Mouse (Mus musculus): ENCODE measurements at regions not wholly inside any gene's neighbourhood (a gene's known extent, or its start where the extent isn't known, plus 50 kb on each side); places are given as distances from the start of the nearest gene placed in this dataset.

- 39% methylated on average over 4 of the region's 4 CpGs for WGBS
- ATAC-seq (ENCODE audit: insufficient number of reproducible peaks, low FRiP score, low TSS enrichment, low read depth), result no peak
- no peak overlapping the region for H3K4me3 ChIP-seq (ENCODE audit: low read depth, low read length)
These were observed 104.0 kb downstream of the Prlhr start for GRCm38 (mm10) chr19:60363988-60364599.

GRCm38 (mm10) chr19:60344911-60345310 is 118.4 kb upstream of the Fam204a start:
- WGBS, result 95% methylated on average over 12 of the region's 12 CpGs
- Histone ChIP-seq H3K4me1 (ENCODE audit: control insufficient read depth, insufficient read depth, low read length) (no peaks in the 10 kb centered on the region), H3K4me2 (ENCODE audit: low read depth, severe bottlenecking) (no peak overlapping the region), H3K27me3 (ENCODE audit: control insufficient read depth, insufficient read depth, low read length) (no peaks in the 10 kb centered on the region), H3K4me3 (ENCODE audit: low read depth, low read length) (no peak overlapping the region), H3K9ac (ENCODE audit: low read length) (no peak overlapping the region), H3K27ac (replicated peaks; ENCODE audit: low read depth, low read length) (no peak overlapping the region), H3K36me3 (ENCODE audit: control insufficient read depth, insufficient read depth, low read length) (no peaks in the 10 kb centered on the region), H3K9me3 (ENCODE audit: control insufficient read depth, low read length) (no peaks in the 10 kb centered on the region)
- ATAC-seq (ENCODE audit: insufficient number of reproducible peaks, low FRiP score, low TSS enrichment, low read depth) (no peak), DNase-seq (ENCODE audit: low spot score) (no peak)

More at GRCm38 (mm10) chr19:60363988-60364599, 104.0 kb downstream of the Prlhr start:
- Histone ChIP-seq H3K27me3 (ENCODE audit: control insufficient read depth, insufficient read depth, low read length) (no peaks in the 10 kb centered on the region), H3K27ac (replicated peaks; ENCODE audit: low read depth, low read length) (no peak overlapping the region), H3K36me3 (ENCODE audit: control insufficient read depth, insufficient read depth, low read length) (no peaks in the 10 kb centered on the region), H3K9me3 (ENCODE audit: control insufficient read depth, low read length) (no peaks in the 10 kb centered on the region), H3K9ac (ENCODE audit: low read length) (no peak overlapping the region), H3K4me2 (ENCODE audit: low read depth, severe bottlenecking) (no peak overlapping the region), H3K4me1 (ENCODE audit: control insufficient read depth, insufficient read depth, low read length) (peaks cover 4% of the 10 kb centered on the region)
- DNase-seq (ENCODE audit: low spot score), result no peak

GRCm38 (mm10) chr19:60341485-60341884 is 115.0 kb upstream of the Fam204a start:
- Histone ChIP-seq H3K4me2 (ENCODE audit: low read depth, severe bottlenecking) (no peak overlapping the region), H3K27me3 (ENCODE audit: control insufficient read depth, insufficient read depth, low read length) (no peaks in the 10 kb centered on the region), H3K27ac (replicated peaks; ENCODE audit: low read depth, low read length) (no peak overlapping the region), H3K9me3 (ENCODE audit: control insufficient read depth, low read length) (no peaks in the 10 kb centered on the region), H3K4me1 (ENCODE audit: control insufficient read depth, insufficient read depth, low read length) (no peaks in the 10 kb centered on the region), H3K36me3 (ENCODE audit: control insufficient read depth, insufficient read depth, low read length) (no peaks in the 10 kb centered on the region), H3K4me3 (ENCODE audit: low read depth, low read length) (no peak overlapping the region), H3K9ac (ENCODE audit: low read length) (no peak overlapping the region)
- DNase-seq (ENCODE audit: low spot score) (peak; percentile 83), ATAC-seq (ENCODE audit: insufficient number of reproducible peaks, low FRiP score, low TSS enrichment, low read depth) (no peak)
- WGBS, result 7% methylated on average over 3 of the region's 3 CpGs

- no peak overlapping the region for H3K4me2 ChIP-seq (ENCODE audit: low read depth, severe bottlenecking)
- H3K9me3 ChIP-seq (ENCODE audit: control insufficient read depth, low read length), result no peaks in the 10 kb centered on the region
- no peak overlapping the region for H3K27ac ChIP-seq (replicated peaks; ENCODE audit: low read depth, low read length)
- H3K36me3 ChIP-seq (ENCODE audit: control insufficient read depth, insufficient read depth, low read length), result no peaks in the 10 kb centered on the region
- H3K9ac ChIP-seq (ENCODE audit: low read length), result no peak overlapping the region
- DNase-seq (ENCODE audit: low spot score) (peak; percentile 61), ATAC-seq (ENCODE audit: insufficient number of reproducible peaks, low FRiP score, low TSS enrichment, low read depth) (no peak)
- H3K4me1 ChIP-seq (ENCODE audit: control insufficient read depth, insufficient read depth, low read length), result no peaks in the 10 kb centered on the region
- 68% methylated on average over 6 of the region's 6 CpGs for WGBS
- no peak overlapping the region for H3K4me3 ChIP-seq (ENCODE audit: low read depth, low read length)
- H3K27me3 ChIP-seq (ENCODE audit: control insufficient read depth, insufficient read depth, low read length), result no peaks in the 10 kb centered on the region
These were observed 113.7 kb upstream of the Fam204a start for GRCm38 (mm10) chr19:60340234-60340633.

- peak; percentile 62 for DNase-seq (ENCODE audit: low spot score)
- H3K36me3 ChIP-seq (ENCODE audit: control insufficient read depth, insufficient read depth, low read length), result no peaks in the 10 kb centered on the region
- H3K9me3 ChIP-seq (ENCODE audit: control insufficient read depth, low read length), result no peaks in the 10 kb centered on the region
These were observed 108.0 kb upstream of the Fam204a start for GRCm38 (mm10) chr19:60334521-60334920.

GRCm38 (mm10) chr19:60328295-60328694 is 101.8 kb upstream of the Fam204a start:
- Histone ChIP-seq H3K4me1 (ENCODE audit: control insufficient read depth, insufficient read depth, low read length) (peaks cover 4% of the 10 kb centered on the region; the same call in 1 of the 2 replicates), H3K9me3 (ENCODE audit: control insufficient read depth, low read length) (no peaks in the 10 kb centered on the region), H3K9ac (ENCODE audit: low read length) (no peak overlapping the region), H3K4me2 (ENCODE audit: low read depth, severe bottlenecking) (no peak overlapping the region), H3K27ac (replicated peaks; ENCODE audit: low read depth, low read length) (no peak overlapping the region), H3K36me3 (ENCODE audit: control insufficient read depth, insufficient read depth, low read length) (no peaks in the 10 kb centered on the region), H3K27me3 (ENCODE audit: control insufficient read depth, insufficient read depth, low read length) (no peaks in the 10 kb centered on the region), H3K4me3 (ENCODE audit: low read depth, low read length) (no peak overlapping the region)
- DNase-seq (ENCODE audit: low spot score) (no peak), ATAC-seq (ENCODE audit: insufficient number of reproducible peaks, low FRiP score, low TSS enrichment, low read depth) (no peak)
- WGBS, result 22% methylated on average over 3 of the region's 3 CpGs

More at GRCm38 (mm10) chr19:60334521-60334920, 108.0 kb upstream of the Fam204a start:
- no peak for ATAC-seq (ENCODE audit: insufficient number of reproducible peaks, low FRiP score, low TSS enrichment, low read depth)
- WGBS, result 8% methylated on average over 7 of the region's 7 CpGs
- Histone ChIP-seq H3K27me3 (ENCODE audit: control insufficient read depth, insufficient read depth, low read length) (no peaks in the 10 kb centered on the region), H3K4me3 (ENCODE audit: low read depth, low read length) (no peak overlapping the region), H3K27ac (replicated peaks; ENCODE audit: low read depth, low read length) (no peak overlapping the region), H3K4me2 (ENCODE audit: low read depth, severe bottlenecking) (no peak overlapping the region), H3K9ac (ENCODE audit: low read length) (no peak overlapping the region), H3K4me1 (ENCODE audit: control insufficient read depth, insufficient read depth, low read length) (0 out of 2 replicates have a peak, but pooled peaks cover 3% of the 10 kb centered on the region)

GRCm38 (mm10) chr19:60325612-60326011 is 99.1 kb upstream of the Fam204a start:
- DNase-seq (ENCODE audit: low spot score), result no peak
- Histone ChIP-seq H3K4me3 (ENCODE audit: low read depth, low read length) (no peak overlapping the region), H3K9ac (ENCODE audit: low read length) (no peak overlapping the region), H3K36me3 (ENCODE audit: control insufficient read depth, insufficient read depth, low read length) (no peaks in the 10 kb centered on the region), H3K9me3 (ENCODE audit: control insufficient read depth, low read length) (no peaks in the 10 kb centered on the region), H3K4me1 (ENCODE audit: control insufficient read depth, insufficient read depth, low read length) (peaks cover 4% of the 10 kb centered on the region; the same call in 1 of the 2 replicates), H3K4me2 (ENCODE audit: low read depth, severe bottlenecking) (no peak overlapping the region), H3K27ac (replicated peaks; ENCODE audit: low read depth, low read length) (no peak overlapping the region), H3K27me3 (ENCODE audit: control insufficient read depth, insufficient read depth, low read length) (no peaks in the 10 kb centered on the region)
- ATAC-seq (ENCODE audit: insufficient number of reproducible peaks, low FRiP score, low TSS enrichment, low read depth), result no peak

- no peak overlapping the region for H3K27ac ChIP-seq (replicated peaks; ENCODE audit: low read depth, low read length)
- 26% methylated on average over 5 of the region's 5 CpGs for whole genome bisulfite sequencing
These were observed 98.6 kb upstream of the Fam204a start for GRCm38 (mm10) chr19:60325112-60325511.

GRCm38 (mm10) chr19:60310591-60310990 is 84.1 kb upstream of the Fam204a start:
- no peak overlapping the region for H3K27ac ChIP-seq (replicated peaks; ENCODE audit: low read depth, low read length)
- peak; percentile 88 for DNase-seq (ENCODE audit: low spot score)
- H3K4me2 ChIP-seq (ENCODE audit: low read depth, severe bottlenecking), result no peak overlapping the region
- no peak for ATAC-seq (ENCODE audit: insufficient number of reproducible peaks, low FRiP score, low TSS enrichment, low read depth)
- no peaks in the 10 kb centered on the region for H3K36me3 ChIP-seq (ENCODE audit: control insufficient read depth, insufficient read depth, low read length)
- H3K4me1 ChIP-seq (ENCODE audit: control insufficient read depth, insufficient read depth, low read length), result no peaks in the 10 kb centered on the region
- WGBS, result 25% methylated on average over 4 of the region's 4 CpGs
- no peak overlapping the region for H3K4me3 ChIP-seq (ENCODE audit: low read depth, low read length)
- no peaks in the 10 kb centered on the region for H3K9me3 ChIP-seq (ENCODE audit: control insufficient read depth, low read length)
- H3K27me3 ChIP-seq (ENCODE audit: control insufficient read depth, insufficient read depth, low read length), result no peaks in the 10 kb centered on the region
- H3K9ac ChIP-seq (ENCODE audit: low read length), result no peak overlapping the region

More at GRCm38 (mm10) chr19:60325112-60325511, 98.6 kb upstream of the Fam204a start:
- H3K36me3 ChIP-seq (ENCODE audit: control insufficient read depth, insufficient read depth, low read length), result no peaks in the 10 kb centered on the region
- H3K9me3 ChIP-seq (ENCODE audit: control insufficient read depth, low read length), result no peaks in the 10 kb centered on the region
- no peak overlapping the region for H3K4me2 ChIP-seq (ENCODE audit: low read depth, severe bottlenecking)
- peaks cover 4% of the 10 kb centered on the region; the same call in 1 of the 2 replicates for H3K4me1 ChIP-seq (ENCODE audit: control insufficient read depth, insufficient read depth, low read length)
- H3K9ac ChIP-seq (ENCODE audit: low read length), result no peak overlapping the region
- no peak overlapping the region for H3K4me3 ChIP-seq (ENCODE audit: low read depth, low read length)
- DNase-seq (ENCODE audit: low spot score), result peak; percentile 40
- ATAC-seq (ENCODE audit: insufficient number of reproducible peaks, low FRiP score, low TSS enrichment, low read depth), result peak; percentile 31; the same call in 1 of the 2 replicates
- no peaks in the 10 kb centered on the region for H3K27me3 ChIP-seq (ENCODE audit: control insufficient read depth, insufficient read depth, low read length)
